Mouse (Mus musculus) small intestine, adult 2 months (tissue): ENCODE results near the gene Gimap9. TPM values are rescaled to one million over a fixed set of nuclear protein-coding genes. Genes with fewer than 3 reads are reported as not detected.
"Not testable (repeated sequence)": the region's sequence is repeated elsewhere in the genome, so short reads cannot be mapped to it uniquely, and the experiment has no call there.

Experiments used
- H3K27ac ChIP-seq: fragments of 200-500 bp; 2 replicates; pipeline ENCODE4 v1.5.1; 2012; ENCODE audit warnings: low read depth, low read length, control low read depth, inconsistent platforms; ENCODE audit not compliant: insufficient read depth
- H3K27me3 ChIP-seq: fragments of 200-500 bp; 2 replicates; pipeline ENCODE4 v1.6.1; 2012; ENCODE audit warnings: mild to moderate bottlenecking, moderate library complexity, low read length, inconsistent platforms; ENCODE audit not compliant: control insufficient read depth, insufficient read depth
- H3K36me3 ChIP-seq: fragments of 200-500 bp; 2 replicates; pipeline ENCODE4 v1.6.1; 2012; ENCODE audit warnings: mild to moderate bottlenecking, low read length, control low read depth, inconsistent platforms; ENCODE audit not compliant: control insufficient read depth, insufficient read depth
- H3K4me1 ChIP-seq: fragments of 200-500 bp; 2 replicates; pipeline ENCODE4 v1.6.1; 2012; ENCODE audit warnings: low read length, inconsistent platforms, mixed read lengths; ENCODE audit not compliant: control insufficient read depth, insufficient read depth, insufficient read length
- H3K4me3 ChIP-seq: fragments of 200-500 bp; 2 replicates; pipeline ENCODE4 v1.5.1; 2012; ENCODE audit warnings: low read depth, mild to moderate bottlenecking, control low read depth, inconsistent platforms, low read length, moderate library complexity
- CTCF ChIP-seq: fragments of 200-500 bp; IDR thresholded peaks from 2 replicates; pipeline ENCODE4 v1.5.1; 2012; ENCODE audit warnings: low read depth, mild to moderate bottlenecking, control low read depth, inconsistent platforms, low read length, moderate library complexity, mixed read lengths; ENCODE audit not compliant: insufficient replicate concordance, insufficient read length; ENCODE audit errors: extremely low read depth
- POLR2A ChIP-seq: fragments of 200-500 bp; IDR thresholded peaks from 2 replicates; pipeline ENCODE4 v1.6.1; 2012; ENCODE audit warnings: low read depth, mild to moderate bottlenecking, control low read depth, inconsistent platforms, low read length, moderate library complexity
- WGBS: fragments of 180-500 bp; shearing (Covaris S2); methylation state at CpG from one replicate; pipeline ENCODE4 v1.1.7; 2018; 5-methylcytosine and 5-hydroxymethylcytosine counted together
- polyA plus RNA-seq: library from polyadenylated mRNA; depleted of rRNA; stranded (reverse); fragments of >200 nt; gene quantifications from 2 replicates; pipeline ENCODE4 v1.2.3, GENCODE M21; 2012

The Gimap9 gene
- polyA plus RNA-seq, 1 experiment, result 0.62 TPM

DNA sequence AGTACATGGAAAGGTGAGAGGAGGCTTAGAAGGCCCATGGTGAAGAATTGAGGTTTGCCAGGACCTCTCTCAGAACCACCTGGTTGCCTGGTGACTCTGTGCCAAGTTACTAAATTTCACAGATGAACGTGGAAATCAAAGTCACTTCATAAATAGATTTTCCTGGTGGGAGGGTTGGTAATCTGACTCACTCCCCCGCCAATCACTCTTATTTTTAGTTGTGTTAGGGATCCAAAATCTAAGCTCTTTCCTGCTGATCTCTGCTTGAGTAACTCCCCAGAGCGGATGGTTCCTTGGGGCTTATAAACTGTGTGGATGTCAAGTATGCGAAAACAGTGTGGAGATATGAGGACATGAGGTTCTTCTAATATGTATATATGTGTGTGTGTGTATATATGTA lies 6.3 kb downstream of the Gimap9 start:
- H3K4me3 ChIP-seq, result no peak overlapping the region
- H3K4me1 ChIP-seq, result no peaks in the 10 kb centered on the region
- peak overlapping the region; percentile 27 for H3K27ac ChIP-seq
- peaks cover 5% of the 10 kb centered on the region; the same call in 1 of the 2 replicates for H3K36me3 ChIP-seq
- no peak for TF ChIP-seq POLR2A
- no peaks in the 10 kb centered on the region for H3K27me3 ChIP-seq
- WGBS, result 72% methylated on average over 4 of the region's 4 CpGs

DNA sequence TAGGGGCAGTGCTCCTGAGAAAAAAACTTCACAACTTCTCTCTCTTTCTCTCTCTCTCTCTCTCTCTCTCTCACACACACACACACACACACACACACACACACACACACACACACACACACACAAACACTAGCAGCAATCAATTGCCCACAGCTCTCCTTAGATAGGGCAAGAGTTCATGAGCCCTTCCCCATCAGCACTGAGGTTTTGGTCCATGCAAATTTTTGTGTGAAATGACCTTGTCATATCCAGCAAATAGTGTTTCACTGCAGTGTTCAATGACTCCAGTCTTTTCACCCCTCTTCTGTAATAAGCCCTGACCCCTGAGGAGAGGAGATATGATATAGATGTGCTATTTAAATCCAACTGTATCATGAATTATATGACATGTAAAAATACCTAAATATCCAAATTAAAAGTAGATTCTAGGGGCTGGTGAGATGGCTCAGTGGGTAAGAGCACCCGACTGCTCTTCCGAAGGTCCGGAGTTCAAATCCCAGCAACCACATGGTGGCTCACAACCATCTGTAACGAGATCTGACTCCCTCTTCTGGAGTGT lies 7.4 kb downstream of the Gimap9 start:
- not testable (repeated sequence) for H3K4me3 ChIP-seq, H3K27me3 ChIP-seq, H3K27ac ChIP-seq, H3K4me1 ChIP-seq, H3K36me3 ChIP-seq
- 84% methylated on average over 4 of the region's 4 CpGs for WGBS

DNA sequence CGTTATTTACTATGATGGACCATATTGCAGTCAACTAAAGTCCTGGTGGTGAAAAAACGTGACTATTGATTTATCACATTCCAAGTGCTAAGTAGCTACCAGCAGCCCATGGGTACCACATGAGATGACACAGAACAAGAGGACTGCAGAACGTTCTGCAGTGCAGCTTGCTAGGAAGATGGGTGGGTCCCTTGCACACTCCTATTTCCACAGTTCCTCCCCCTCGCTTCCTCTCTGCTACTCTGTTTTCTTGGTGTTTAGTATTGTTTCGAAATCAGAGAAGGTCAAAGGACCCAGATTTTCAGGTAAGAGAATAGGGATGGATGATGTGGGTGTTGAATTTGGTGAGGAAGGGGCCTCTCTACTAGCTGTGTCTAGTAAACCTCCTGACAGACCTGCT lies 8.4 kb downstream of the Gimap9 start, which contains the start of gene Gimap4:
Gene Gimap4 (plus strand): TSS at position 231 of the 400 bp plus-strand sequence.
- WGBS, result 52% methylated on average over 5 of the region's 5 CpGs
- TF ChIP-seq POLR2A (no peak), CTCF (no peak)
- Histone ChIP-seq H3K4me1 (no peaks in the 10 kb centered on the region), H3K27ac (peak within 1 kb of the TSS; percentile 75), H3K27me3 (no peaks in the 10 kb centered on the region), H3K4me3 (peak within 1 kb of the TSS; percentile 28), H3K36me3 (no peaks in the 10 kb centered on the region)

DNA sequence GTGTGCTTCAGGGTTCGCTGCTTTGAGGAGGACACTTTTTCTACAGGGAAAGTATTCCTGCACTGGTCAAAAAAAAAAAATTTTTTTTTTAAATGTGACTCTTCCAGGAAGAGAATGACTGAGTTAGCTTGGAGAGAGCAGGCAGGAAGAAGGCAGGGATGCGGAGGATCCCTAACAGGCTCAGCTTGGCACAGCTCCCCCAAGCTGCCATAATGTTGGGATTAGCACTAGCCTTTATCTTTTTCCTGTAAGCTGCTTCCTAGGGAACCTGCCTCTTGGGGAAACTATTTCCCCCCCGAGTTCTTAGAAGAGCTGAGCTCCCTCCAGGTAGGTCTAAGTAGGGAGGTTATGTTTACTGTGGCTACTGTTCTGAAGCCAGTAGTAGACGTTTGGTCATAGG lies 8.9 kb downstream of the Gimap9 start:
- WGBS, result 63% methylated on average over 4 of the region's 4 CpGs
- Histone ChIP-seq H3K4me1 (no peaks in the 10 kb centered on the region), H3K27ac (peak overlapping the region; percentile 75), H3K4me3 (peak overlapping the region; percentile 28), H3K27me3 (no peaks in the 10 kb centered on the region), H3K36me3 (no peaks in the 10 kb centered on the region)
- no peak for TF ChIP-seq CTCF
- TF ChIP-seq POLR2A, result no peak

DNA sequence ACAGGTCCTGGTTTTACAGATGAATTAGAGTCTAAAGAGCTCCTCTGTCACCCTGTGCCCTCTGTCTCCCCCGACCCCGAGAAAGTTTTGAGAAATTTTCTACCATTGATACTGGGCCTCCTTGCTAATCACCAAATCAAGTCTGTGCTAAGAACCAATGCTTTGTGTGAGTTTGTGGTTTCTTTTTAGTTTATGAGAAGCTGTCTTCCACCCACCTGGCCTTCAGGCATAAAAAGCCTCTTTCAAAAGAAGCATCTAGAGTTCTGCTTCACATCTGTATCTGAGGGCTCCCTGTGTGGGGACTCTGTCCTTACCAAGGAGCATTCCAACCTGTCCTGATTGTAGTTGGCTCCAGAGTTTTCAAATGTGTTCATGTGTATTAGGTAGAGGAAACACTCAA lies 9.3 kb downstream of the Gimap9 start:
- H3K27me3 ChIP-seq, result no peaks in the 10 kb centered on the region
- no peak overlapping the region for H3K4me3 ChIP-seq
- TF ChIP-seq POLR2A (no peak), CTCF (no peak)
- no peaks in the 10 kb centered on the region for H3K36me3 ChIP-seq
- peak overlapping the region; percentile 75 for H3K27ac ChIP-seq
- WGBS, result 71% methylated on average over 2 of the region's 2 CpGs
- no peaks in the 10 kb centered on the region for H3K4me1 ChIP-seq

DNA sequence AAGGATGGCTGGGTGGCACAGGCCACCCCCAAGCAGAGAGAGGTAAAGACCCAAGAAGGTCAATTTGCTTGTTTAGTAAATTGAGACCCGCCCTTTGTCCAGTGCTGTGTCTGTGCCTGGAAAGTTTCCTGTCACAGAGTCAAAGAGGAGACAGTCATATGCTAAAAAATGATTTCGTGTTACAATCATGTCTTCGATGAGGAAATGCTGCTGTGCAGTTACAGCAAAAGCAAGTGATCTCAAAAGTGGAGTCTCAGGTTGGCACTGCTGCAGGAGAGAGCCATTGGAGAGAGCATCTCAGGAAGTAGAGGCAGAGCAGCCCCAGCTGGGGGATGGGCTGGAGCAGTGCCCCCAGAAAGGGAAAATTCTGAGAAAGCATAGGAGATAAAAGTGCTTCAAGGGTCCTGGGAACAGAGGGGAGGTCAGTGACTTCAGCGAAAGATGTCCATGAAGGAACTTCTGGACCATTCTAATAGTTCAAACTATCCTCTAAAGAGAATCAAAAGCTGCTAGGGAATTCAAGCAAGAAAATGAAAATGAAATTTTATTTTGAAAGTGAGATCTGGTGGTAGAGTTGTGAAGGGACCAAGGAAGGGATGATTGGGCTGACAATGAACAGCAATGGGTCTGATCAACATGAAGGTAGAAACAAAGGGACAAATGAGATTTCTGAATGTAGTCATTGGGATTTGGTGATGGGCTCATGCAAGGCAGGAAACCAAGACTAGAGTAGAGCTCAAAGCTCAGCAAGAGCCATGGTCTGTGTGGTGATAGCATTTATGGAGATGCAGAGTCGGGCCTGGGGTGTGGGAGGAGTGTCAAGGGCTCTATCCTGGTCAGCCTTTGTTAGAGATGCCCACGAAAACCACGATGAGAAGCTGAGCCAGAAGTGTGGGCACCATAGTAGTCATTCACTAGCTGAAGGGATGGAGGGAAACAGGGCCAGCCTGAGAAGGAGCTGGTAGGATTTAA lies 10.1 kb downstream of the Gimap9 start:
- no peaks in the 10 kb centered on the region for H3K4me1 ChIP-seq
- no peaks in the 10 kb centered on the region for H3K36me3 ChIP-seq
- H3K27me3 ChIP-seq, result no peaks in the 10 kb centered on the region
- TF ChIP-seq POLR2A (no peak), CTCF (no peak)
- peak overlapping the region; percentile 75 for H3K27ac ChIP-seq
- WGBS, result 79% methylated on average over 7 of the region's 7 CpGs
- peak overlapping the region; percentile 43 for H3K4me3 ChIP-seq

DNA sequence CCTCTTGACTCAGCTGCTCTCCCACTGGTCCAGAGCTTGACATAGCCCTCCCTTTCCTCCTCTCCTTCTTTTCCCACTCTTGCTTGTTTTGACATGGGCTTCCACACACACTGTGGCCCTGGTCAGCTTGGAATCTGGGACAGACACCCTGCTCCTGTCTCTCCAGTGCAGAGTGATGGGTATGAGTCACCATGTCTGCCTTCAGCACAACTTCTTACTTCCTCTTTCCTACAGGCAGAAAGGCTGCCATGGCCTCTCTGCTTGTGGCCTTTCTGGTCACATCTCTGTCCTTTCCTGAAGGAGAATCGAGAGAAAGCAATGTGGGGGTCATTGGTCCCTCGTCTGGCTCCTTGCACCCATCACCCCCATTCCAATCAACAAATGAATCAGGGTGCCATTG lies 11.1 kb downstream of the Gimap9 start:
- no peak for TF ChIP-seq CTCF
- TF ChIP-seq POLR2A, result no peak
- Histone ChIP-seq H3K27me3 (no peaks in the 10 kb centered on the region), H3K27ac (peak overlapping the region; percentile 75), H3K4me1 (no peaks in the 10 kb centered on the region), H3K4me3 (peak overlapping the region; percentile 38), H3K36me3 (no peaks in the 10 kb centered on the region)
- WGBS, result 57% methylated on average over 2 of the region's 2 CpGs
